Mouse (Mus musculus) G1E (cell line): ENCODE measurements around the gene Ccl22.

Experiments
- CTCF ChIP-seq: IDR thresholded peaks from 2 replicates; pipeline ENCODE4 v1.5.1; 2012; ENCODE audit warnings: low read depth, low read length, inconsistent platforms, mixed read lengths
- GATA1 ChIP-seq: IDR thresholded peaks from 2 replicates; pipeline ENCODE4 v1.6.1; 2012; ENCODE audit warnings: borderline replicate concordance, low read length, inconsistent platforms, mixed read lengths
- POLR2AphosphoS5 ChIP-seq: IDR thresholded peaks from 2 replicates; pipeline ENCODE4 v1.6.1; 2012; ENCODE audit warnings: low read depth, low read length, inconsistent platforms; ENCODE audit not compliant: insufficient replicate concordance

DNA sequence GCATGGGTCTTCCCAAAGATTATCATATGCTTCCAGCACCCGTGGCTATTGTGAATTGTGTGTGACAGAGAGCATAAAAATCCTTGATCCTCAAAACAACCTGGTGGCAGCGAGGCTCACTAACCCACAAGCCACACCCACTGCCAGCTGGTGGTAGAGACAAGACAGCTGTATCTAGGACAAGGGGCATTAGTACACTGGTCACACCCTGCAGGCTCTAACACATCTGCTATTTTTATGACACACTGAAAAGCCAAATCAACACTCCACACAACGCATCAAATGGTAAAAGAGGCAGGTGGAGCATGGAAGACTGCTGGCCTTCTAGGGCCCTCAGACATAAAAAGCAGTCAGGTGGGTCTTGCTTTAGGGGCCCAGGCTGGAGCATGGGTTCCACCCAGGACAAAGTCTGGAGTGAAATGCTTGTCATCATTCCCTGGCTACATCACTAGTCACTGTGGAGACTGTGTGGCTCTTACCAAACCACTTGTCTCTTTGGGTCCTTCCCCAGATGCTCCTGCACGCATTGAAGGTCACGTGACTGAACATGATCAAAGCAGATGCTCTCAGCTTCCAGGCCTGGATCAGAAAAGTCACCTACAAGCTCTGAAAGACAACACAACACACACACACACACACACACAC lies 11.4 kb upstream of the Ccl22 start:
- no peak for TF ChIP-seq CTCF
- no peak for TF ChIP-seq POLR2AphosphoS5
- no peak for TF ChIP-seq GATA1
